Mouse (Mus musculus) liver, embryonic 14.5 days (tissue): ENCODE data around the gene Anxa11. TPM values are rescaled to one million over a fixed set of nuclear protein-coding genes. Genes with fewer than 3 reads are reported as not detected.

Source experiments
- ATAC-seq: fragments of 200-750 bp; cut with Nextera tagmentation; 2 replicates; pipeline ENCODE4 v1.8.0; 2017; ENCODE audit warnings: moderate number of reproducible peaks, mild to moderate bottlenecking, moderate library complexity; ENCODE audit not compliant: insufficient read depth
- DNase-seq, 3 experiments: peaks; one replicate each; pipeline ENCODE4 v3.0.0-alpha.2; 2012 to 2013; ENCODE audit warnings: low read depth in 3 of 3, low spot score in 3 of 3
- H3K27ac ChIP-seq: fragments of 300-500 bp; sonication (generic); 2 replicates; pipeline ENCODE4 v1.5.1; 2014; ENCODE audit warnings: moderate library complexity, mild to moderate bottlenecking, control low read depth, inconsistent platforms
- H3K27me3 ChIP-seq: fragments of 300-500 bp; sonication (generic); 2 replicates; pipeline ENCODE4 v1.6.1; 2014; ENCODE audit warnings: mild to moderate bottlenecking, low read length, moderate library complexity; ENCODE audit not compliant: control insufficient read depth, insufficient read depth
- H3K36me3 ChIP-seq: fragments of 300-500 bp; sonication (generic); replicated peaks from 2 replicates; pipeline ENCODE4 v1.6.1; 2014; ENCODE audit warnings: low read depth; ENCODE audit not compliant: control insufficient read depth, insufficient read depth
- H3K4me1 ChIP-seq, 2 experiments: fragments of 200-500 bp in 1 of 2; fragments of 300-500 bp in 1 of 2; sonication (generic) in 1 of 2; replicated peaks; 2 replicates each; pipeline ENCODE4 v1.6.1; 2012 to 2014; ENCODE audit warnings: antibody characterized with exemption in 1 of 2, inconsistent platforms in 1 of 2, low read length in 1 of 2; ENCODE audit not compliant: control insufficient read depth in 2 of 2, insufficient read depth in 2 of 2
- H3K4me2 ChIP-seq: fragments of 300-500 bp; sonication (generic); 2 replicates; pipeline ENCODE4 v1.6.1; 2014; ENCODE audit warnings: low read depth, mild to moderate bottlenecking, control low read depth, moderate library complexity
- H3K4me3 ChIP-seq, 2 experiments: fragments of 200-500 bp in 1 of 2; fragments of 300-500 bp in 1 of 2; sonication (generic) in 1 of 2; 2 replicates each; pipeline ENCODE4 v1.5.1; 2012 to 2014; ENCODE audit warnings: low read depth in 2 of 2, low read length in 2 of 2, mild to moderate bottlenecking in 2 of 2, control low read depth in 1 of 2, inconsistent platforms in 1 of 2, moderate library complexity in 1 of 2; ENCODE audit not compliant: insufficient read depth in 1 of 2
- H3K9ac ChIP-seq: fragments of 300-500 bp; sonication (generic); replicated peaks from 2 replicates; pipeline ENCODE4 v1.6.1; 2014; ENCODE audit warnings: mild to moderate bottlenecking, control low read depth, moderate library complexity
- H3K9me3 ChIP-seq: fragments of 300-500 bp; sonication (generic); 2 replicates; pipeline ENCODE4 v1.6.1; 2016; ENCODE audit warnings: low read length, mixed read lengths; ENCODE audit not compliant: control insufficient read depth
- CTCF ChIP-seq: IDR thresholded peaks from 2 replicates; pipeline ENCODE4 v1.5.1; 2016; ENCODE audit warnings: antibody characterized with exemption, low read depth, control low read depth
- EP300 ChIP-seq: IDR thresholded peaks from 2 replicates; pipeline ENCODE4 v1.6.1; 2016; ENCODE audit warnings: antibody characterized with exemption, low read depth
- WGBS: fragments of 180-500 bp; shearing (Covaris S2); extraction: QIAGEN DNeasy Blood & Tissue Kit; methylation state at CpG from one replicate; pipeline ENCODE4 v1.1.7; 2014; ENCODE audit not compliant: insufficient replicate concordance; 5-methylcytosine and 5-hydroxymethylcytosine counted together
- polyA plus RNA-seq, 2 experiments: library from polyadenylated mRNA; depleted of rRNA in 1 of 2; stranded (reverse) in 1 of 2; unstranded in 1 of 2; fragments of >200 nt; fragmentation: Nextera tagmentation in 1 of 2; extraction: Ambion mirVana in 1 of 2; gene quantifications; 2 replicates each; pipeline versions ENCODE4 v1.2.1 to v1.2.3; 2012 to 2014

Anxa11 gene
- polyA plus RNA-seq, 2 experiments: 4.9 to 7.2 TPM

- no peak overlapping the region for H3K4me3 ChIP-seq
- no peak for ATAC-seq
- H3K27ac ChIP-seq: no peak overlapping the region
- TF ChIP-seq EP300: no peak
- no peak for TF ChIP-seq CTCF
- no peaks in the 10 kb centered on the region for H3K27me3 ChIP-seq
- H3K36me3 ChIP-seq: no peaks in the 10 kb centered on the region
- H3K4me2 ChIP-seq: no peak overlapping the region
- no peaks in the 10 kb centered on the region for H3K9me3 ChIP-seq
- WGBS: 45% methylated on average over 7 of the region's 7 CpGs
- DNase-seq: no peak
- peaks cover 0 to 6% of the 10 kb centered on the region in 2 experiments; a peak in 3 of 4 replicates for H3K4me1 ChIP-seq
- no peak overlapping the region for H3K9ac ChIP-seq
Measured at GRCm38 (mm10) chr14:25840961-25841360, 995 bp upstream of the Anxa11 start.

- WGBS: under 1% methylated on average over 4 of the region's 4 CpGs
- Histone ChIP-seq H3K4me1 (peaks cover 0 to 6% of the 10 kb centered on the region in 2 experiments; a peak in 3 of 4 replicates), H3K4me2 (peak overlapping the region; percentile 89), H3K4me3 (peak overlapping the region in 1 of 2 experiments; percentile 73; a peak in 1 of 4 replicates), H3K36me3 (no peaks in the 10 kb centered on the region), H3K27me3 (no peaks in the 10 kb centered on the region), H3K27ac (no peak overlapping the region), H3K9me3 (no peaks in the 10 kb centered on the region), H3K9ac (no peak overlapping the region)
- TF ChIP-seq CTCF (no peak), EP300 (no peak)
- ATAC-seq (0 out of 2 replicates have a peak, but pooled peaks have one; percentile 2), DNase-seq (no peak)
Measured at GRCm38 (mm10) chr14:25841579-25841978, 377 bp upstream of the Anxa11 start.

- TF ChIP-seq CTCF (no peak), EP300 (no peak)
- Histone ChIP-seq H3K27ac (no peak overlapping the region), H3K9ac (peak overlapping the region; percentile 67; the same call in 1 of the 2 replicates)
Measured at GRCm38 (mm10) chr14:25842688-25843003, 690 bp downstream of the Anxa11 start.

GRCm38 (mm10) chr14:25844372-25844771 is 2.4 kb downstream of the Anxa11 start:
- Histone ChIP-seq H3K4me3 (no peak overlapping the region), H3K4me1 (peaks cover 0 to 6% of the 10 kb centered on the region in 2 experiments; a peak in 3 of 4 replicates), H3K9me3 (no peaks in the 10 kb centered on the region), H3K4me2 (no peak overlapping the region), H3K9ac (no peak overlapping the region), H3K27ac (no peak overlapping the region), H3K36me3 (no peaks in the 10 kb centered on the region), H3K27me3 (no peaks in the 10 kb centered on the region)
- WGBS: 73% methylated on average over 4 of the region's 4 CpGs
- no peak for DNase-seq
- TF ChIP-seq EP300 (no peak), CTCF (no peak)
- no peak for ATAC-seq

More at GRCm38 (mm10) chr14:25842688-25843003, 690 bp downstream of the Anxa11 start:
- no peak for ATAC-seq
- Histone ChIP-seq H3K4me1 (peaks cover 0 to 6% of the 10 kb centered on the region in 2 experiments; a peak in 3 of 4 replicates), H3K27me3 (no peaks in the 10 kb centered on the region), H3K36me3 (no peaks in the 10 kb centered on the region), H3K4me2 (peak overlapping the region; percentile 89), H3K4me3 (peak overlapping the region; percentile 73 to 74), H3K9me3 (no peaks in the 10 kb centered on the region)
- no peak for DNase-seq
- 2% methylated on average over 12 of the region's 12 CpGs for WGBS

GRCm38 (mm10) chr14:25845832-25846383 is 4.0 kb downstream of the Anxa11 start:
- no peak for TF ChIP-seq EP300
- Histone ChIP-seq H3K36me3 (no peaks in the 10 kb centered on the region), H3K27me3 (no peaks in the 10 kb centered on the region), H3K4me2 (no peak overlapping the region), H3K4me3 (no peak overlapping the region), H3K27ac (no peak overlapping the region), H3K4me1 (peaks cover 0 to 6% of the 10 kb centered on the region in 2 experiments; a peak in 3 of 4 replicates), H3K9me3 (no peaks in the 10 kb centered on the region), H3K9ac (no peak overlapping the region)
- ATAC-seq: no peak
- WGBS: 72% methylated on average over 6 of the region's 6 CpGs
- no peak for DNase-seq
